Mouse (Mus musculus): ENCODE data around the gene Il1f6. TPM values are rescaled to one million over a fixed set of nuclear protein-coding genes. Genes with fewer than 3 reads are reported as not detected.

Il1f6 gene
- not detected for polyA plus RNA-seq (2017; shearing (Covaris generic))

GRCm38 (mm10) chr2:24215118-24215517 lies at the start of gene Il1f6:
Gene Il1f6 (plus strand): TSS chr2:24215418.

GRCm38 (mm10) chr2:24186176-24186575 lies 29.0 kb upstream of the Il1f6 start, which contains the start of gene Il1f9:
Gene Il1f9 (plus strand): TSS chr2:24186476.

Other genes starting within 250 kb of the Il1f6 start
- not detected for gene Hnmt, start 166.0 kb upstream of the Il1f6 start, polyA plus RNA-seq (2017; shearing (Covaris generic))
- not detected for gene Tbpl2, start 118.8 kb upstream of the Il1f6 start, polyA plus RNA-seq (2017; shearing (Covaris generic))
- not detected for gene Il1f8, start 62.3 kb upstream of the Il1f6 start, polyA plus RNA-seq (2017; shearing (Covaris generic))
- gene Il1f9, start 28.9 kb upstream of the Il1f6 start, polyA plus RNA-seq (2017; shearing (Covaris generic)), result not detected
- gene Il1f5, start 61.5 kb downstream of the Il1f6 start, polyA plus RNA-seq (2017; shearing (Covaris generic)), result not detected
- not detected for gene Il1f10, start 75.8 kb downstream of the Il1f6 start, polyA plus RNA-seq (2017; shearing (Covaris generic))
- 2.5 TPM for gene Il1rn, start 121.4 kb downstream of the Il1f6 start, polyA plus RNA-seq (2017; shearing (Covaris generic))
- gene Psd4, start 152.2 kb downstream of the Il1f6 start, polyA plus RNA-seq (2017; shearing (Covaris generic)), result 210 TPM